Mouse (Mus musculus) liver, postnatal 0 days (tissue): ENCODE data around the gene Mrps21.

Experiments used
- CTCF ChIP-seq: sonication (generic); IDR thresholded peaks from 2 replicates; pipeline ENCODE4 v1.5.1; 2016; ENCODE audit warnings: antibody characterized with exemption, low read depth
- EP300 ChIP-seq: IDR thresholded peaks from 2 replicates; pipeline ENCODE4 v1.6.1; 2016; ENCODE audit warnings: antibody characterized with exemption, low read depth, mild to moderate bottlenecking

- TF ChIP-seq CTCF (no peak), EP300 (no peak)
Measured at GRCm38 (mm10) chr3:95867408-95867807, 3.9 kb downstream of the Mrps21 start.
